Mouse (Mus musculus) embryonic facial prominence, embryonic 12.5 days (tissue): Measurements from ENCODE around the gene Mfsd14a. TPM values are rescaled to one million over a fixed set of nuclear protein-coding genes. Genes with fewer than 3 reads are reported as not detected.

Experiments used
- ATAC-seq: fragments of 200-750 bp; cut with Nextera tagmentation; 2 replicates; pipeline ENCODE4 v1.8.0; 2017; ENCODE audit not compliant: insufficient number of reproducible peaks, insufficient read depth, low FRiP score, low TSS enrichment
- H3K27ac ChIP-seq: fragments of 300-500 bp; sonication (generic); 2 replicates; pipeline ENCODE4 v1.5.1; 2016; ENCODE audit warnings: mild to moderate bottlenecking
- H3K27me3 ChIP-seq: fragments of 300-500 bp; sonication (generic); 2 replicates; pipeline ENCODE4 v1.6.1; 2016; ENCODE audit warnings: mild to moderate bottlenecking, moderate library complexity
- H3K36me3 ChIP-seq: fragments of 300-500 bp; sonication (generic); 2 replicates; pipeline ENCODE4 v1.6.1; 2016; ENCODE audit warnings: mild to moderate bottlenecking
- H3K4me1 ChIP-seq: fragments of 300-500 bp; sonication (generic); 2 replicates; pipeline ENCODE4 v1.6.1; 2016
- H3K4me2 ChIP-seq: fragments of 300-500 bp; sonication (generic); replicated peaks from 2 replicates; pipeline ENCODE4 v1.6.1; 2016; ENCODE audit warnings: mild to moderate bottlenecking, moderate library complexity
- H3K4me3 ChIP-seq: fragments of 300-500 bp; sonication (generic); 2 replicates; pipeline ENCODE4 v1.5.1; 2016; ENCODE audit warnings: mild to moderate bottlenecking
- H3K9ac ChIP-seq: fragments of 300-500 bp; sonication (generic); 2 replicates; pipeline ENCODE4 v1.6.1; 2016; ENCODE audit warnings: mild to moderate bottlenecking, moderate library complexity
- H3K9me3 ChIP-seq: fragments of 300-500 bp; sonication (generic); 2 replicates; pipeline ENCODE4 v1.6.1; 2016; ENCODE audit warnings: mild to moderate bottlenecking, moderate library complexity
- WGBS: fragments of 180-500 bp; shearing (Covaris S2); methylation state at CpG from one replicate; pipeline ENCODE4 v1.1.7; 2016; 5-methylcytosine and 5-hydroxymethylcytosine counted together
- polyA plus RNA-seq: library from polyadenylated mRNA; unstranded; fragments of >200 nt; fragmentation: Nextera tagmentation; extraction: Ambion mirVana; gene quantifications from 2 replicates; pipeline ENCODE4 v1.2.1, GENCODE M21; 2016

Gene Mfsd14a
- polyA plus RNA-seq, 1 experiment from 2014 or later = 89.3 TPM

GRCm38 (mm10) chr3:116622641-116623040, 39.8 kb downstream of the Mfsd14a start:
- Histone ChIP-seq H3K27me3 (no peaks in the 10 kb centered on the region), H3K4me2 (no peak overlapping the region), H3K4me3 (no peak overlapping the region), H3K27ac (no peak overlapping the region), H3K9ac (no peak overlapping the region), H3K4me1 (no peaks in the 10 kb centered on the region), H3K9me3 (no peaks in the 10 kb centered on the region), H3K36me3 (peaks cover 38% of the 10 kb centered on the region)
- ATAC-seq = no peak
- WGBS = 92% methylated on average over 7 of the region's 7 CpGs

- no peak for ATAC-seq
- peaks cover 39% of the 10 kb centered on the region for H3K36me3 ChIP-seq
These were observed 41.7 kb downstream of the Mfsd14a start for GRCm38 (mm10) chr3:116620636-116621370.

GRCm38 (mm10) chr3:116618855-116619254, 43.6 kb downstream of the Mfsd14a start:
- Histone ChIP-seq H3K9ac (no peak overlapping the region), H3K4me2 (no peak overlapping the region), H3K4me3 (no peak overlapping the region), H3K36me3 (peaks cover 58% of the 10 kb centered on the region), H3K4me1 (no peaks in the 10 kb centered on the region), H3K9me3 (no peaks in the 10 kb centered on the region), H3K27ac (no peak overlapping the region), H3K27me3 (no peaks in the 10 kb centered on the region)
- ATAC-seq = no peak
- WGBS = 80% methylated on average over 6 of the region's 6 CpGs

More at GRCm38 (mm10) chr3:116620636-116621370, 41.7 kb downstream of the Mfsd14a start:
- Histone ChIP-seq H3K9ac (no peak overlapping the region), H3K27ac (no peak overlapping the region), H3K4me1 (no peaks in the 10 kb centered on the region), H3K27me3 (no peaks in the 10 kb centered on the region), H3K4me2 (no peak overlapping the region), H3K4me3 (no peak overlapping the region), H3K9me3 (no peaks in the 10 kb centered on the region)
- WGBS = 93% methylated on average over 7 of the region's 7 CpGs

- no peak for ATAC-seq
These were observed 47.0 kb downstream of the Mfsd14a start for GRCm38 (mm10) chr3:116615318-116616068.

GRCm38 (mm10) chr3:116614295-116614892, 48.1 kb downstream of the Mfsd14a start, which contains the start of gene Trmt13:
Gene Trmt13, minus strand, starts transcription at chr3:116614587.
- Histone ChIP-seq H3K9ac (no peak within 1 kb of the TSS), H3K9me3 (no peaks in the 10 kb centered on the region)
- WGBS = 88% methylated on average over 10 of the region's 10 CpGs

More at GRCm38 (mm10) chr3:116615318-116616068, 47.0 kb downstream of the Mfsd14a start:
- Histone ChIP-seq H3K27ac (no peak overlapping the region), H3K9me3 (no peaks in the 10 kb centered on the region), H3K27me3 (no peaks in the 10 kb centered on the region), H3K4me2 (no peak overlapping the region), H3K4me3 (no peak overlapping the region), H3K9ac (no peak overlapping the region), H3K36me3 (peaks cover 50% of the 10 kb centered on the region), H3K4me1 (no peaks in the 10 kb centered on the region)
- 89% methylated on average over 8 of the region's 8 CpGs for WGBS

GRCm38 (mm10) chr3:116604570-116604969, 57.9 kb downstream of the Mfsd14a start:
- Histone ChIP-seq H3K4me2 (no peak overlapping the region), H3K27me3 (no peaks in the 10 kb centered on the region), H3K9me3 (no peaks in the 10 kb centered on the region), H3K4me3 (no peak overlapping the region), H3K4me1 (no peaks in the 10 kb centered on the region), H3K27ac (no peak overlapping the region), H3K36me3 (peaks cover 12% of the 10 kb centered on the region; the same call in 1 of the 2 replicates), H3K9ac (no peak overlapping the region)
- no peak for ATAC-seq
- 68% methylated on average over 9 of the region's 9 CpGs for WGBS

More at GRCm38 (mm10) chr3:116614295-116614892, 48.1 kb downstream of the Mfsd14a start, which contains the start of gene Trmt13:
- Histone ChIP-seq H3K27me3 (no peaks in the 10 kb centered on the region), H3K4me3 (no peak within 1 kb of the TSS), H3K36me3 (peaks cover 54% of the 10 kb centered on the region), H3K4me1 (no peaks in the 10 kb centered on the region), H3K27ac (no peak within 1 kb of the TSS), H3K4me2 (no peak within 1 kb of the TSS)
- ATAC-seq = no peak

- H3K27me3 ChIP-seq = no peaks in the 10 kb centered on the region
- no peaks in the 10 kb centered on the region for H3K4me1 ChIP-seq
- H3K4me2 ChIP-seq = no peak overlapping the region
- H3K9me3 ChIP-seq = no peaks in the 10 kb centered on the region
- WGBS = 89% methylated on average over 5 of the region's 5 CpGs
- no peak for ATAC-seq
- H3K36me3 ChIP-seq = no peaks in the 10 kb centered on the region
- H3K27ac ChIP-seq = no peak overlapping the region
- no peak overlapping the region for H3K4me3 ChIP-seq
- no peak overlapping the region for H3K9ac ChIP-seq
These were observed 60.7 kb downstream of the Mfsd14a start for GRCm38 (mm10) chr3:116601781-116602180.

- no peaks in the 10 kb centered on the region for H3K27me3 ChIP-seq
- no peaks in the 10 kb centered on the region for H3K9me3 ChIP-seq
- H3K4me3 ChIP-seq = no peak overlapping the region
- ATAC-seq = no peak
- H3K9ac ChIP-seq = no peak overlapping the region
- peaks cover 1% of the 10 kb centered on the region; the same call in 1 of the 2 replicates for H3K4me1 ChIP-seq
- 88% methylated on average over 5 of the region's 5 CpGs for WGBS
- no peak overlapping the region for H3K27ac ChIP-seq
- no peaks in the 10 kb centered on the region for H3K36me3 ChIP-seq
- no peak overlapping the region for H3K4me2 ChIP-seq
These were observed 61.5 kb downstream of the Mfsd14a start for GRCm38 (mm10) chr3:116601005-116601404.

GRCm38 (mm10) chr3:116599705-116600104, 62.8 kb downstream of the Mfsd14a start:
- H3K27me3 ChIP-seq = no peaks in the 10 kb centered on the region
- no peak overlapping the region for H3K27ac ChIP-seq
- H3K9ac ChIP-seq = no peak overlapping the region
- H3K4me2 ChIP-seq = no peak overlapping the region
- H3K4me3 ChIP-seq = no peak overlapping the region
- H3K9me3 ChIP-seq = no peaks in the 10 kb centered on the region
- no peak for ATAC-seq
- no peaks in the 10 kb centered on the region for H3K36me3 ChIP-seq
- 95% methylated on average over 2 of the region's 2 CpGs for WGBS
- peaks cover 3% of the 10 kb centered on the region; the same call in 1 of the 2 replicates for H3K4me1 ChIP-seq

GRCm38 (mm10) chr3:116595603-116595991, 66.9 kb downstream of the Mfsd14a start:
- peaks cover 13% of the 10 kb centered on the region for H3K36me3 ChIP-seq
- peak overlapping the region; percentile 70 for H3K4me2 ChIP-seq
- H3K4me3 ChIP-seq = peak overlapping the region; percentile 86
- ATAC-seq = no peak
- no peak overlapping the region for H3K27ac ChIP-seq
- 9% methylated on average over 10 of the region's 10 CpGs for WGBS
- peaks cover 3% of the 10 kb centered on the region; the same call in 1 of the 2 replicates for H3K4me1 ChIP-seq
- H3K27me3 ChIP-seq = no peaks in the 10 kb centered on the region
- no peaks in the 10 kb centered on the region for H3K9me3 ChIP-seq
- peak overlapping the region; percentile 86 for H3K9ac ChIP-seq

- no peaks in the 10 kb centered on the region for H3K27me3 ChIP-seq
- H3K9me3 ChIP-seq = no peaks in the 10 kb centered on the region
- peaks cover 18% of the 10 kb centered on the region for H3K36me3 ChIP-seq
- H3K4me2 ChIP-seq = peak within 1 kb of the TSS; percentile 70
- under 1% methylated on average over 65 of the region's 65 CpGs for WGBS
- peak; percentile 92 for ATAC-seq
- peak within 1 kb of the TSS; percentile 86 for H3K9ac ChIP-seq
- H3K27ac ChIP-seq = peak within 1 kb of the TSS; percentile 84
- H3K4me1 ChIP-seq = peaks cover 3% of the 10 kb centered on the region; the same call in 1 of the 2 replicates
- peak within 1 kb of the TSS; percentile 86 for H3K4me3 ChIP-seq
These were observed 67.5 kb downstream of the Mfsd14a start, which contains the start of gene Sass6 for GRCm38 (mm10) chr3:116594728-116595602. Gene Sass6, plus strand, starts transcription at chr3:116594982.
